Mouse (Mus musculus) lung, postnatal 25 days (tissue): ENCODE results near the gene Grik2.
"Not testable (repeated sequence)": the region's sequence is repeated elsewhere in the genome, so short reads cannot be mapped to it uniquely, and the experiment has no call there.

Experiments used
- DNase-seq: peaks from one replicate; pipeline ENCODE4 v3.0.0; 2022; ENCODE audit warnings: low spot score

Grik2 gene

GRCm38 (mm10) chr10:49652320-49652719 lies 136.2 kb downstream of the Grik2 start:
- no peak for DNase-seq

- DNase-seq = no peak
Observed at GRCm38 (mm10) chr10:49647116-49647515, 141.4 kb downstream of the Grik2 start.

GRCm38 (mm10) chr10:49639901-49640300 lies 148.7 kb downstream of the Grik2 start:
- DNase-seq = no peak

- DNase-seq = no peak
Observed at GRCm38 (mm10) chr10:49623951-49624350, 164.6 kb downstream of the Grik2 start.

GRCm38 (mm10) chr10:49597652-49598051 lies 190.9 kb downstream of the Grik2 start:
- DNase-seq = no peak

GRCm38 (mm10) chr10:49573514-49573913 lies 215.1 kb downstream of the Grik2 start:
- no peak for DNase-seq

- no peak for DNase-seq
Observed at GRCm38 (mm10) chr10:49559872-49560407, 228.6 kb downstream of the Grik2 start.

GRCm38 (mm10) chr10:49542249-49542648 lies 246.3 kb downstream of the Grik2 start:
- DNase-seq = no peak

GRCm38 (mm10) chr10:49519752-49520151 lies 268.8 kb downstream of the Grik2 start:
- no peak for DNase-seq

GRCm38 (mm10) chr10:49500628-49501027 lies 287.9 kb downstream of the Grik2 start:
- DNase-seq = no peak

- no peak for DNase-seq
Observed at GRCm38 (mm10) chr10:49497302-49497701, 291.3 kb downstream of the Grik2 start.

- DNase-seq = no peak
Observed at GRCm38 (mm10) chr10:49481439-49481838, 307.1 kb downstream of the Grik2 start.

- DNase-seq = no peak
Observed at GRCm38 (mm10) chr10:49480085-49480749, 308.3 kb downstream of the Grik2 start.

- no peak for DNase-seq
Observed at GRCm38 (mm10) chr10:49473613-49474012, 315.0 kb downstream of the Grik2 start.

- DNase-seq = no peak
Observed at GRCm38 (mm10) chr10:49456791-49457190, 331.8 kb downstream of the Grik2 start.

- no peak for DNase-seq
Observed at GRCm38 (mm10) chr10:49453535-49453934, 335.0 kb downstream of the Grik2 start.

GRCm38 (mm10) chr10:49441369-49441768 lies 347.2 kb downstream of the Grik2 start:
- no peak for DNase-seq

- no peak for DNase-seq
Observed at GRCm38 (mm10) chr10:49437057-49437456, 351.5 kb downstream of the Grik2 start.

- no peak for DNase-seq
Observed at GRCm38 (mm10) chr10:49436301-49436700, 352.3 kb downstream of the Grik2 start.

GRCm38 (mm10) chr10:49432825-49433224 lies 355.7 kb downstream of the Grik2 start:
- DNase-seq = no peak

GRCm38 (mm10) chr10:49417206-49417605 lies 371.4 kb downstream of the Grik2 start:
- DNase-seq = not testable (repeated sequence)

- DNase-seq = no peak
Observed at GRCm38 (mm10) chr10:49382996-49383395, 405.6 kb downstream of the Grik2 start.

GRCm38 (mm10) chr10:49381852-49382251 lies 406.7 kb downstream of the Grik2 start:
- DNase-seq = no peak

GRCm38 (mm10) chr10:49368601-49369000 lies 420.0 kb downstream of the Grik2 start:
- no peak for DNase-seq
